Mouse (Mus musculus) midbrain, embryonic 12.5 days (tissue): ENCODE data around the gene Pnpla5. TPM values are rescaled to one million over a fixed set of nuclear protein-coding genes. Genes with fewer than 3 reads are reported as not detected.

Experiments used
- microRNA-seq: library from miRNA; unstranded; fragments of <30 nt; microRNA quantifications from one replicate; pipeline ENCODE4, GENCODE M21; 2017
- polyA plus RNA-seq: library from polyadenylated mRNA; unstranded; fragments of >200 nt; fragmentation: Nextera tagmentation; extraction: Ambion mirVana; gene quantifications from 2 replicates; pipeline ENCODE4 v1.2.1, GENCODE M21; 2016

Pnpla5 gene
- polyA plus RNA-seq, 1 experiment from 2014 or later, result not detected

Small RNA genes lying within 50 kb of the gene (microRNA-seq; reads per million reads assigned to microRNA genes)
- gene Mir6392, result 0.70 reads per million

Other genes with a start within 250 kb of the Pnpla5 start
- 0.16 TPM in 1 of 2 replicates, not detected in the other for gene Efcab6, start 57.8 kb downstream of the Pnpla5 start, polyA plus RNA-seq
- gene Sult4a1, start 17.4 kb downstream of the Pnpla5 start, polyA plus RNA-seq, result 19.1 and 22.1 TPM in 2 replicates
- gene Pnpla3, start 44.7 kb upstream of the Pnpla5 start, polyA plus RNA-seq, result 4.1 and 4.4 TPM in 2 replicates
- 86.8 and 99.4 TPM in 2 replicates for gene Samm50, start 69.1 kb upstream of the Pnpla5 start, polyA plus RNA-seq
- 5.9 and 6.5 TPM in 2 replicates for gene Parvb, start 108.9 kb upstream of the Pnpla5 start, polyA plus RNA-seq
- 0.54 and 0.59 TPM in 2 replicates for gene Parvg, start 200.9 kb upstream of the Pnpla5 start, polyA plus RNA-seq